Mouse (Mus musculus) cerebellum, adult 9-11 months (tissue): Measurements from ENCODE around the gene Polr2e.
"Not testable (repeated sequence)": the region's sequence is repeated elsewhere in the genome, so short reads cannot be mapped to it uniquely, and the experiment has no call there.

ENCODE experiments used
- DNase-seq: peaks from one replicate; pipeline ENCODE4 v3.0.0; 2022

Gene Polr2e

DNA sequence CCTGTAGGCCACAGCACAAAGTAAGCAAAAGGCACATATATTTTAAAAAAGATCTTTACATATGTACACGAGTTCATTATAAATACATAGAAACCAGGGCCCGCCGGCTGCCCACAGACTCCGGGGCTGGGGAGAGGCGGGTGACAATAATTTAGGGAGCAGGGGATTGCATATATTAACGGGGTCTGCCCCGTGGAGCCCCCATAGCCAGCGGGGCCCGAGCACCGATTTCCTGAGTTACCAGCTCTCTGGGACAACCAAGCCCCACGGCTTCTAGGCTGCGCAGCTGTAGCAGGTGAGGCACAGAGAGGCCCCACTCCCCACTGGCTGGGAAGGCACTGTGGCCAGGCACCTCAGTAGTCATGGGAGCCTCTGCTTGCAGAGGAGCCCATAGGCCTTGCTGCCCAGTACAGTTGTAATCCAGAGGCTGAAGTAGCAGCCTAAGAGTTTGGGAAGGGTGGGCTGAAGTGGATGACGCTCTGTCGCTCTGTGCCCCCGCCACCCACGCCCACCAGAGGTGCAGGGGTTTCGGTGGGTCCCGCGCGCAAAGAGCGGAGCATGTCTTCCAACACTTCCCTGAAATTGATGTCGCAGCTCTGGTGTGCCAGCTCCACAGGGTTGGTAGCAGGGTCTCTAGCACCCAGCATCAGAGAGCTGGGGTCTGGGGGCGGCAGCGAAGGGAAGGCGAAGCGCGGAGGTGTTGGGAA lies 17.5 kb upstream of the Polr2e start:
- DNase-seq = no peak

DNA sequence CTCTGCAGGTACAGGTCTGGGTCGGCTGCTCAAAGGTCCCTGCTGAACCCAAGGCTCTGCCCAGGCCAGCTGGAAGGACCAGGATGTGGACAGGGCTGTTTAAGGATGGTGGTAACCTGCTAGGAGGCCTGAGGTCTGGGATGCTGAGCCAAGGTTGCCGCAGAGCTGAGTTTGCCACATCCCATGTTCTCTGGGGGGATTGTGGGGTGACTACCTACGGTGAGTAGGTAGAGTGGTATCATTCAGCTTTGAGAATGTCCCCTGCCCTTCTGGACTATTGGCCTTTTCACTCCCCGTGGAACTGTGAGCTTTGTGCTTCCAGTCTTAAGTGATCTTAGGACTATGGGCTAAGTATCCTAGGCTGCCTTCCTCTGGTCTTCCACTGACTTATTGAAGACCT lies 16.9 kb upstream of the Polr2e start:
- DNase-seq = no peak

DNA sequence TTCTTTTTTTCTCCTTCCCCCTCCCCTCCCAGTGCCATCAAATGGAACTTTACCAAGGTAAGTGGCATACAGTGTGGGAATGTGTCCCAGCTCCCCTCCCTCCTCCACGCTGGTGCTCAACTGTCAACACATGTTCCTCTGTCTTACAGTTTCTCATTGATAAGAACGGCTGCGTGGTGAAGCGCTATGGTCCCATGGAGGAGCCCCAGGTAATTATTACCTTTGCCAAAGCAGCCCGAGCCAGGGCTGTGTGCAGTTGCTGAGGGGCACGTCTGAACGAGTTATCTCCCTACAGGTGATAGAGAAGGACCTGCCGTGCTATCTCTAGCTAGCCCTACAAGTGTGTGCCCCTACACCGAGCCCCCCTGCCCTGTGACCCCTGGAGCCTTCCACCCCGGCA lies 16.3 kb upstream of the Polr2e start:
- DNase-seq = no peak

DNA sequence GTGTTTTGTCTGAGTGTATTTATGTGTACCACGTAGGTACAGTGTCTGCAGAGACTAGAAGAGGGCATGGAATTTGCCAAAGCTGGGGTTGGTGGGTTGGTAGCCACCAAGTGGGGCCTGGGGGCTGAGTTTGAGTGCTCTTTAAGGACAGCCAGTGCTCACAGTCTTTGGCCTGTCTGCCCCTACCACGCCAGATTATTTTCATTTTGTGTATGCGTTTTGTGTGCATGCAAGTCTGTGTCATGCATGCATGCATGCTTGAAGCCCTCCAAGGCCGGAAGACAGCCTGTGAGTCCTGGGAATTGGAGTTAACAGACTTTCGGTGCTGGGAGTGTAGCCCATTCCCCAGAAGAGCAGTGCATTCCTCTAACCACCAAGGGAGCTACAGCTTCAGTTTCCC lies 15.8 kb upstream of the Polr2e start:
- DNase-seq = no peak

DNA sequence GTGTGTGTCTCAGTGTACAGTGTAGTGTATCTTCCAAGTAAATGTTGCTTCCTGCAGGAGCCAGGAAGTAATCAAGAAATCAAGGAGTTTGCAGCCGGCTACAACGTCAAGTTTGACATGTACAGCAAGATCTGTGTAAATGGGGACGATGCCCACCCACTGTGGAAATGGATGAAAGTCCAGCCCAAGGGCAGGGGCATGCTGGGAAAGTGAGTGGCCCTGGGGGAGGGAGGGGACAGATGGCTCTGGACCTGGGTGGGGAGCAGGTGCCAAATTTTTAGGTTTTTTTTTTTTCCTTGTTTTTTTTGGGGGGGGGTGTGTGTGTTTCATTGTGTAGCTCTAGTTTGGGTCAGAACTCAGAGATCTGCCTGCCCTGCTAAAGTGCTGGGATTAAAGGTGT lies 15.3 kb upstream of the Polr2e start:
- DNase-seq = peak; percentile 70

DNA sequence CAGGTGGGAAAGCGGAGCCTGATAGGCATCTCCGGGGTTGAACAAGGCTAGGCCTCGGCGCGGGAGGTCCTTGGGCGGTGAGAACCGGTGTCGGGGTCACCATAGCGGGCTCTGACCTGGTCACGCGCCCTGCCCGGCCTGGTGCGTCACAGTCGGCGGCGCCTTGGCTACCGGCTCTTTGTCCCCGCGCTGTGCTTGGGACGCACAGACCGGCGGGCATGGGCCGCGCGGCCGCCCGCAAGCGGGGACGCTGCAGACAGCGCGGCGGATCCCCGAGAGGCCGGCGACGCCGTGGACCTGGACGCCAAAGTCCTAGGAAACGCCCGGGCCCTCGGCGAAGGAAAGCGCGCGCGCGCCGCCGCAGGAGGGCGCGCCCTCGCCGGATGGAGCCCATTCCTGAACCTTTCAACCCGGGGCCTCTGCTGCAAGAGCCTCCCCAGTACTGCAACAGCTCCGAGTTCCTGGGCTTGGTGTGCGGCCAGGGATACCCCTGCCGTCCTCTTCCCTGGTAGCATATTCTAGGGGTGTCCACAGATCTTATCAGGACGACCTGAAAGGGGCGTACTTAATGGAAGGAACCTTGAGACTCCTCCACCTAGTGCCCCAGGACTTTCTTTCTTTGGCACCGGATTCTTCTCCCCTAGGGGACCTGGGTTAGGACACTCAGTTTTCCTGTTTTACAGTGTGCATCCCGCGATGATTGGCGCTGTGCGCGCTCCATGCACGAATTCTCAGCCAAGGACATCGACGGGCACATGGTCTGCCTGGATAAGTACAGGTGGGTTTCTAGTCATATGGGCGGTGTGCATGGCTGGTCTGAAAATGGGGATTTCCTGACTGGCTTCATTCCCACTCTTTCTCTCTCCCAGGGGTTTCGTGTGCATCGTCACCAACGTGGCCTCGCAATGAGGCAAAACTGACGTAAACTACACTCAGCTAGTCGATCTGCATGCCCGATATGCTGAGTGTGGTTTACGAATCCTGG lies 14.5 kb upstream of the Polr2e start:
- DNase-seq = peak; percentile 78

DNA sequence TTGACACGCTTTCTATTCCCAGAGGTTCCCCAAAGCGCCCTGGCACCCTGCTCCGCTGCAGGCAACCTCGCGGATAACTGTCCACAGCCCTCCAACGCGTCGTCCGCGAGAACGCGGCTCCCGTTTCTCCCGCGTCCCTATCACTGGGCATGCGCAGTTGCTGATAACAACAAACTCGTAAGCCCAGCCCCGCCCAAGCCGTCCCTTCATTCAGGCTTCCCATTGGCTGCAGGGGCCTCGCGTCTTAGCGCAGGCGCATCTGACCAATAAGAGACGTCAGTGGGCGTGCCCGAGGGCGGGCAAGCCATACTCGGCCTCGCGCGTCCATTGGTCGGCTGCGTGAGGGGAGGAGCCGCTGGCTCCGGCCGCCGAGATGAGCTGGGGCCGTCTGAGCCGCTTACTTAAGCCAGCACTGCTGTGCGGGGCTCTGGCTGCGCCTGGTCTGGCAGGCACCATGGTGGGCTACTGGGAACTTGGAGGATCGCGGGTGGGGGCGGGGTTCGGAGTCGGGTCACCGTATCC lies 13.7 kb upstream of the Polr2e start:
- DNase-seq = peak; percentile 100

DNA sequence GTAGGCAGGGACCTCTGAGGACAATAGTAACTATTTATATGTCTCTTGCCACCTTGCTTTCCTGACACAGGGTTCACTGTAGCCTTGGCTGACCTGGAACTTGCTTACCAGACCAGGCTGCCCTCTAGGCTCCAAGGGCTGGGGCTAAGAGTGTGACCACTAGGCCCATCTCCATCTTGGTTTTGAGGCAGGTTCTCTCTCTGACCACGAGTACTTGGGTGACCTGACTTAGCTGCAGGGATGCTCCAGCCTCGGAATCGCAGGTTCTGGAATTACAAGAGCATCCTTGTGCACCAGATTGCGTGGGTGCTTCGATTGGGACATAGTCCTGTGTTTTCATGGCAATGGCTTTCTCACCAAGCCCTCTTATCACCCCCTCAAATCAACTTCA lies 12.8 kb upstream of the Polr2e start:
- DNase-seq = peak; percentile 54

DNA sequence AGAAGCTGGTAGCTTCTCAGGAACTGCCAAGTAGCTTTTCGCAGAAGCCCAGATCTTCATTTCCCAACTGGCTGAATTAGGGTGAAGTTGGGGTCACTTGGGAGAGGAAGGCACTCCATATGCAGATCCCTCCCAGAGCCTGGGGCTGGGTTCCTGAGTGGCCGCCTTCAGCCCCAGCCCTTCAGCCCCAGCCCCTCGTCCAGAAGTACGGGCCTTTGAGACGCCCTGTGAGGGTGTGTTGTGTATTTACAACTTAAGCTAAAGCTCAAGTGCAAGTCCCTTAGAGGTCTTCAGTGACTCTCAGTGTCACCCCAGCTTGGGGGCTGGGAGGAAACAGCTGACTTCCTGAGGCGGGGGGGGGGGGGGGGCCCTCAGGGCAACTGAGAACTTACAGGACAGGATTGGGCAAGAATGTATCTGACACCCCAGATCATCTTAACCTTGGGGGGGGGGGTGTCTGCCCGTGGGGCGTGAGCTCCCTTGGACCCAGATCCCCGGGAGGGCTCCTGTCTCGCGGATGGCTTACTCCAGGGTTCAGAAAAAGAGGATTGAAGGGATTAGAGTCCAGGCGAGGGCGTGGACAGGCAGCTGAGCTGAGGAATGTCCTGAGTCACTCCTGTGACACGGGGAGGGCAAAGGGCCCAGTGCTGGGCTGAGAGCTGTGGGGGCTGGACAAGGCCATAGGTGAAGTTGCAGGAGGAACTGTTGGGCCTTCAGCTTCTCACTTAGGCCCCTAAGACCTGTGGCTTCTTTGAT lies 12.2 kb upstream of the Polr2e start:
- DNase-seq = peak; percentile 53

DNA sequence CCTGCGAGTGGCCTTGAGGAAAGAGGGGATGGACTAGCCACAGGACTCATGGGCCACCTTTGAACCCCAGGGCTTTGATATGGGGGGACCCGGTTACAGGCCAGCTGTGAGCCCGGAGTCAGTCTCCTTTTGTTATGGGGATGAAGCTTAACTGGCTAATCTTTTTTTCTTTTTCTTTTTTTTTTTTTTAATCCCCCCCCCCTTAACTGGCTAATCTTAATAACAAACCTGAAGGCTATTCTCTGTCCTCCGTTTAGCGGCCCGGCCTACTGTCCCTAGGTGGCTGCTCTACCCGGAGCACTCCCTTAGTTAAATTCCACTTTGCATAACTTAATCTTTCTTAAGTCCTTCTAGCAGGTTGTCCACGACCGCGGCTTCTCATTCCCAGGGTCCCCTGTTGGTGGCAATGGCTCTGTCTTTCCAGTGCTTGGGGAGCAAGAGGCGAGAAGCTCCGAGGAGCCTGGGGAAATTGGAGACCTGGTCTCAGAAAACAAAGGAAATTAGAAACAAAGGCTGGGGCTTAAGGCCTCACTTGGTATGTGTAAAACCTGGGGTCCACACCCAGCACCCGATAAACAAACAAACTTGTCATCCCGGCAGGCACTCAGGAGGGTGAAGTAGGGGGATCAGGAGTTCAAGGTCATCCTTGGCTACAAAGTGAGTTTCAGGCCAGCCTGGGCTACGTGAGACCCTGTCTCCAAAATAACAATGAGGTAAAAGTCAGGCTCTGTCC lies 11.5 kb upstream of the Polr2e start:
- DNase-seq = peak; percentile 32

DNA sequence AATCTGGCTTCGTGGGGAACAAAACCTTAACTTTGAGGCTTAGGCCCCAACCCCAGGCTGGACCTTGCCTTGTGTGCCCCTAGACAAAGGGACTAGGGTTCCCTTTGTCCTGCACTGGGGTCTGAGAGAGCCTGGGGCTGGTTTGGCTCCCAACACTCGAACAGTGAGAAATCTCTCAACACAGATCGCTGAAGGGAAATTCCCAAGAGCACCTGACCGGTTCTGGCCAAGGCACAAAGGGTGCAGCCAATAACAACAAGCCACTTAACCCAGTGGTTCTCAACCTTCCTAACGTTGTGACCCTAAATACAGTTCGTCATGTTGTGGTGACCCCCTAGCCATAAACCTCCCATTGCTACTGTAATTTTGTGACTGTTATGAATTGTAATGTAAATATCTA lies 10.6 kb upstream of the Polr2e start:
- DNase-seq = no peak

DNA sequence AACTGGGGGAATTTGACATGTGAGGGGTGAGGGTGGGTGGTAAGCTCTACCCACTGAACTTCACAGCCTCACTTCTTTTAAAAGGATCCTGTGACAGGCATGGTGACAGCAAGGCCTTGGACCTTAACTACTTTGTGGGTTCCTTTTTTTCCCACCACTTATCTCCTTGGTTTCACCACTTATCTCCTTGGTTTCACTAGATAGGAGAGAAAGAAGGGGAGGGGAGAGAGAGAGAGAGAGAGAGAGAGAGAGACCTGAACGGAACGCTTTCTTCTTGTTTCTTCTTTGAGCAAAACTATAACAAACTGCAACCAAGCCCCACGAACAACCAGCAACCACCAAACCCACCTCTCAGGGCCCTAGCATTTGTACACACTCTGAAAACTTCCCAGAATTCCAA lies 9.2 kb upstream of the Polr2e start:
- no peak for DNase-seq

DNA sequence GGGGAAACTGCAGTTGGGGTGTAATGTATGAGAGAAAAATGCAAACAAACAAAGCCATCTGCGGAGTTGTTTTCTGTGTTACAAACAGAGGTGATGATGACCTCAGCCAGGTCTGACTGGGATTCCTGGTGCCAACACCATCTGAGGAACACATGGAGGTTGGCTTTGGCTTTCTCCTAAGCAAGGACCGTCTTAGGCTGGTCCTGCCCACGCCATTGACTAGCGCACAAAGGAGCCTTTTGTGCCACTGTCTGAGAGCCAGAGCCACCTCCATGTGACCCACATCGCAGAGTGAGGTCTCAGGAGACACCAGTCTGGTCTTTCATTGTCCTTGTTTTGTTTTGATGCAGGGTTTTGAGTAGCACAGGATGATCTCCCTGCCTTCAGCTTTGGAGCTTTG lies 8.8 kb upstream of the Polr2e start:
- DNase-seq = no peak

DNA sequence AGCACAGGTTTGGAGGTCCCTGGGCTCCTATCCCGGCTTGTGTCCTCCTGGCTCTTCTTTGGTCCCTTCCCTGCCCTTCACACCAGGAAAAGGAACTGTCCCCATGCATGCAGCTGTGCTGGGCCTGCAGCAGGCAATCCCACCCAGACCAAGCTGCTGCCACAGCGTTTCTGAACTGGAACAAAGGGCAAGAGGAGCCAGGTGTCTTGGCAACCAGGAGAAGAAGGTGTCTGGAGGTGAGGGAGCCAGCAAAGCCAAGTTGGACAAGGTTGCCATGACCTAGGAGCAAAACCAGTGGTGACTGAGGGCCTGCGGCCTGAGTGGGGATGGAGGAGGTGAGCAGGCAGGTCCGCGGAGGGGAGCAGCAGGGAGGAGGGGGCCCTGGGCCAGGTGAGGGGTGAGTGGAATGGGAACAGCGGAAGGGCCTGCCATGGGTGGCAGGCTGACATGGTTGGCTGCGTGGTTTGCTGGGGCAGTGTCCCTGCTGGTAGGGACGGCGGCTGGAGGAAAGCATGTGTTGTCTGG lies 7.5 kb upstream of the Polr2e start, which contains the start of gene Gpx4:
Gpx4 (plus strand) TSS at position 126 of the 525 bp plus-strand sequence.
- DNase-seq = peak; percentile 16

DNA sequence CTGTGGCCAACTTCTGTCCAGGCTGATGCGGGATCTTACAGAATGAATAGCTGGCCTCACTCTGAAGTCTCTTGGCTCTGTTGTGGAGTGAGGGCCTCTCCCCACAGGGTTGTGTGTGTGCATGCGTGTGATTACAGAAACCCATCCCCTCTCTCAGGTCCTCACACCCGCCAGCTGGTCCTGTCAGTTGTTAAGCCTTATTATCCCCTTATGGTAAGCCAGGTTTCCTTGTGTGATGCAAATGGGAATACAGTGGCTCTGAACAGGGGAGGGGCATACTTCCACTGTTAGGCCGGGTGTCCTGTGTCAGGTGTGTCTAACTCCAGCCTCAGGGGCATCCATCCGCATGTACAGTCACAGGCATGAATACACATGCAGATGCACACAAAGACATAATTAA lies 6.2 kb upstream of the Polr2e start:
- DNase-seq = no peak

DNA sequence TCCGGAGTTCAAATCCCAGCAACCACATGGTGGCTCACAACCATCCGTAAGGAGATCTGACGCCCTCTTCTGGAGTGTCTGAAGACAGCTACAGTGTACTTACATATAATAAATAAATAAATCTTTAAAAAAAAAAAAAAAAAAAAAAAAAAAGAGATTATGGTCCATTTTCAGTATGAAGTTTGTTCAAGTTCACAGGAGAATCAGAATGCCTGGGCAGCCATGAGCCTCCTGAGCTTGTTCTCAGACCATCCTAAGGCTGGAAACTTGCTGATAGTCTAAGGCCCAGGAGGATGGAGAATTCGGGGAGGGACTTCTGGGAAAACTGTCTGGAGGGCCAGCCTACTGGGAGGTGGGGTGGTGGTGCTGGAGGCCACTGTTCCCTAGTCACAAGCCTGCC lies 5.8 kb upstream of the Polr2e start:
- DNase-seq = not testable (repeated sequence)

DNA sequence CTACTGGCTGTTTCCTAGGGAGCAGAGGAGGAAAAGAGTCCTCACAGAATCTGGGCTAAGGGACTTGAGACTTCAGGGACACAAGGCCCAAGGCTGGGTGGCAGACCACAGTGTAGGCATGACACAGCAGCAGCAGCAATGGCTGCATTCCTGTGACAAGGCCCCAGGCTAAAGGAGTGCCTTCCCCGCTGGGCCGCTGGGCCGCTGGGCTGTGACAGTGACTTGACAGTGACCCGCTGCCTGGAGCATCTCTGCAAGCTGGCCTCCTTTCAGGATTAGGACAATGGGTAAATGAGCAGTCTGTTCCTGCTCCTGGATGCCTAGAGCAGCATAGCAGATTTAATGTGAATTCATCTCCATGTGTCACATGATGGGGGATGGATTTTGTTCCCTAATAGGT lies 4.5 kb upstream of the Polr2e start:
- DNase-seq = peak; percentile 52

DNA sequence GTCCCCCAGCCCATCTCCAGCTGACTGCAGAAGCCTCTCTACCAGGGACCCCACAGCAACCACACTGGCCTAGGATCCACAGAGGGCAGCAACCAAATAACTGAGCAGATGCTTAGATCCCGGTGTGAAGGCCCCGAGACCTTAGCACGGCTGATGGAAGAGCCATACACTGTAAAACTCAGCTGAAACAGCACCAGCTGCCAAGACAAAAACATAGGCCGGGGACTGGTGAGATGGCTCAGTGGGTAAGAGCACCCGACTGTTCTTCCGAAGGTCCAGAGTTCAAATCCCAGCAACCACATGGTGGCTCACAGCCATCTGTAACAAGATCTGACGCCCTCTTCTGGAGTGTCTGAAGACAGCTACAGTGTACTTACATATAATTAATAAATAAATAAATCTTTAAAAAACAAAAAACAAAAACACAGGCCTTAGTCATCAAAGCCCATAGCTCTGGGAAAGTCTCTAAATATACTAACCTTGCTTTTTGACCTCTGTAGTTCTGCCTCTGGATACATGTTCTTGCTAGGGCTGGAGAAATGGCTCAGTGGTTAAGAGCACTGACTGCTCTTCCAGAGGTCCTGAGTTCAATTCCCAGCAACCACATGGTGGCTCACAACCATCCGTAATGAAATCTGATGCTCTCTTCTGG lies 1.9 kb upstream of the Polr2e start:
- DNase-seq = not testable (repeated sequence)

DNA sequence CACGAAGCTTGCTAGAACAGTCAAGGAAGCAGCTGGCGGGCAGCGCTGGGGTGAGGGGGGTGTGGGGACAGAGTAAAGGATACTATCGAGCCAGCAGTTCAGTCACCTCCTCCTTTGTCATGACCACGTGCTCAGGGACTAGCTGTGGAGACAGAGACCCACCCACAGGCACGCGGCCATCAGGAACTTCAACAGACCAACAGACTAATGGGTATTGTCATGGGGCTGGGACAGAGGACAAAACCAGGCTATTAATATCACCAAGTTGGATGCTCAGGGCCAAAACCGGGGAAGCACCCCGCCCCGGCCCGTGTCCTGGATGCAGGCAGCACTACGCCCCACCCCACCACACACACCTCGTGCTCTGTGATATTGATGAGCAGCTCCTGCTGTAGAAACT lies 2.8 kb downstream of the Polr2e start:
- DNase-seq = peak; percentile 45

DNA sequence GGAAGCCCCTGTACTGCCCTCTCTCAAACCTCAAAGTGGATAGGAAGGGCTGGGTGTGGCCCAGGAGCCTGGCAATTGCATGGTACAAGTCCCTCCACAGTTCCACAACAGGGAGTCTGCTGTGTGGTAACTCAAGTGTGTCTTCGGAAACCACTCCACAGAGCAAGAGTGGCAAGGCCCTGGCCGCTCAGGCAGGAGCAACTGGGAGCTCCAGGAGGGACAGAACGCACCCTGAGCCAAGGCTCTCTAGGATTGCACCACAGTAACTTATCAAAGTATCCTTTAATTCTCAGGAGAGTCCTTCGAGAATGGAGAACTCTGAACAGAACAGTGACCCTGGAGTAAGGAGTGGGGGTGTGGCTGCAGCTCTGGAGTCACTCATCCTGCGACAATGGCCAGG lies 3.9 kb downstream of the Polr2e start:
- DNase-seq = no peak

DNA sequence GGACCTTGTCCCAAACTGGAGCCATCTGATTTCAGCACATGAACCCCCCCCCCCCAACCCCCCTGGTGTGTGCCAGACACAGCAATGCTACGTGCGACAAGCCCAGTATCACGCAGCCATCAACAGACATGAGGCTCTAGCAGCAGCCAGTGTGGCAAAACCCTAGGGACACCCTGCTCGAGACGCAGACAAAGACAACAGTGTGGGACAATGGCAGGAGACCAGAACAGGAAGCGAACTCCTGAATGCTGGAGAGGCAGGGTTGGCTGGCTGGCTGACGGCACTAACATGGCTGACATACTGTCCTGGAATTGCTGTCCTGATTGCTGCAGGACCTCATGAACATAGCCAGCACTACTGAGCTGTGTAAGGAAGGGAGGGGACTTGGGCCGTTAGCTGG lies 4.4 kb downstream of the Polr2e start:
- no peak for DNase-seq
